Mouse (Mus musculus) urinary bladder, postnatal 4 days (tissue): ENCODE data around the gene Gtf2f2.
"Not testable (repeated sequence)": the region's sequence is repeated elsewhere in the genome, so short reads cannot be mapped to it uniquely, and the experiment has no call there.

Experiments used
- DNase-seq, 2 experiments: peaks; one replicate each; pipeline ENCODE4 v3.0.0; 2021 to 2022; ENCODE audit warnings: low spot score in 2 of 2

Gene Gtf2f2

GRCm38 (mm10) chr14:75998082-75998481 is 12.6 kb downstream of the Gtf2f2 start:
- no peak for DNase-seq

GRCm38 (mm10) chr14:75992371-75992770 is 18.3 kb downstream of the Gtf2f2 start:
- DNase-seq, result no peak

GRCm38 (mm10) chr14:75990936-75991335 is 19.7 kb downstream of the Gtf2f2 start:
- no peak for DNase-seq

- no peak for DNase-seq
Measured at GRCm38 (mm10) chr14:75989168-75989567, 21.5 kb downstream of the Gtf2f2 start.

GRCm38 (mm10) chr14:75986878-75987483 is 23.7 kb downstream of the Gtf2f2 start:
- DNase-seq, result no peak

- DNase-seq, result no peak
Measured at GRCm38 (mm10) chr14:75985112-75985511, 25.6 kb downstream of the Gtf2f2 start.

GRCm38 (mm10) chr14:75983891-75984290 is 26.8 kb downstream of the Gtf2f2 start:
- no peak for DNase-seq

GRCm38 (mm10) chr14:75981231-75981630 is 29.4 kb downstream of the Gtf2f2 start:
- no peak for DNase-seq

- no peak for DNase-seq
Measured at GRCm38 (mm10) chr14:75976107-75976506, 34.6 kb downstream of the Gtf2f2 start.

GRCm38 (mm10) chr14:75967291-75967690 is 43.4 kb downstream of the Gtf2f2 start:
- no peak for DNase-seq

- no peak for DNase-seq
Measured at GRCm38 (mm10) chr14:75964433-75964832, 46.2 kb downstream of the Gtf2f2 start.

- no peak for DNase-seq
Measured at GRCm38 (mm10) chr14:75964000-75964399, 46.7 kb downstream of the Gtf2f2 start.

GRCm38 (mm10) chr14:75963215-75963614 is 47.5 kb downstream of the Gtf2f2 start:
- DNase-seq, result no peak

- no peak for DNase-seq
Measured at GRCm38 (mm10) chr14:75962250-75962649, 48.4 kb downstream of the Gtf2f2 start.

GRCm38 (mm10) chr14:75954766-75955165 is 55.9 kb downstream of the Gtf2f2 start, which contains the start of gene Kctd4:
Gene Kctd4, plus strand, starts transcription at chr14:75955009.
- no peak for DNase-seq

- no peak for DNase-seq
Measured at GRCm38 (mm10) chr14:75953011-75953410, 57.7 kb downstream of the Gtf2f2 start.

- no peak for DNase-seq
Measured at GRCm38 (mm10) chr14:75947674-75948073, 63.0 kb downstream of the Gtf2f2 start.

GRCm38 (mm10) chr14:75942365-75942764 is 68.3 kb downstream of the Gtf2f2 start:
- DNase-seq, result no peak

GRCm38 (mm10) chr14:75941500-75941899 is 69.2 kb downstream of the Gtf2f2 start:
- no peak for DNase-seq

GRCm38 (mm10) chr14:75937714-75938113 is 73.0 kb downstream of the Gtf2f2 start:
- no peak for DNase-seq

GRCm38 (mm10) chr14:75934359-75934758 is 76.3 kb downstream of the Gtf2f2 start:
- DNase-seq, result no peak

- no peak for DNase-seq
Measured at GRCm38 (mm10) chr14:75931266-75931665, 79.4 kb downstream of the Gtf2f2 start.

GRCm38 (mm10) chr14:75929713-75930112 is 81.0 kb downstream of the Gtf2f2 start:
- DNase-seq, result not testable (repeated sequence)
